Mouse (Mus musculus) CD4-positive, CD25-positive, alpha-beta regulatory T cell, adult 9 weeks (primary cell): Measurements from ENCODE around the gene Rnf220. TPM values are rescaled to one million over a fixed set of nuclear protein-coding genes. Genes with fewer than 3 reads are reported as not detected.

Experiments
- polyA plus RNA-seq: library from polyadenylated mRNA; unstranded; fragments of 100-300 nt; shearing (Covaris generic); gene quantifications from one replicate; pipeline ENCODE4 v1.2.1, GENCODE M21; 2017

Gene Rnf220
- 13.6 TPM for polyA plus RNA-seq

DNA sequence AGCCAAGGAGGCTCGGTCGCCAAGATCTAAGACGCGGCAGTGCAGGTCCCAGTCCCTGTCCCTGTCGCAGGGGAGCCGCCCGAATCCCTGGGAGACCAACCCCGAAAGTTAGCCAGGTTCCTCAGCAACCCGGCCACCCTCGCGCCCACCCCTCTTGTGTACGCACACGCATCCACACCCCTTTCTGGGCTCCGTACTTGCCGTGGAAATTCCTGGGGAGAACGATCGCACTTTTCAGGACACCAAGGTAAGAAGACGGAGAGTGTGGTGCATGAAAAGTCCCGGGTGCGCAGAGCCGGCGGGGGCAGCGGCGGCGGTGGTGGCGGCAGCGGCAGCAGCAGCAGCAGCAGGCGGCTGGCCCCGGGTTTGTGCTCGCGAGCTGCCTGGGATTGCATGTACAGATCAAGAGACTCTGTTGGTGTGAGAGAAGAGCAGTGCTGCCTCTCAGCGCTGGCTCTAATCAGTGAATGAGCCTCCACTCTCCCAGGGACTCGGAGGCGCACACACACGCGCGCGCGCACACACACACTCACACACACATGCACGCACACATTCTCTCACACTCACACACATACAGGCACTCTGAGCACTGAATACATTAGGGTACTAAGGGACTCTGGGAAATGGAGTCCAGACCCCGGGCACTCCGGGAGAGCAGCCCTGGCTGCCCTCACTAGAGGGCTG is at the start of gene Rnf220:
Gene Rnf220 (minus strand): TSS at position 571 of the 684 bp plus-strand sequence.

GRCm38 (mm10) chr4:117251801-117252316 is 245.0 kb downstream of the Rnf220 start, which contains the start of the genes Tmem53 and Armh1:
Gene Tmem53, plus strand, starts transcription at chr4:117251951.
Gene Armh1, minus strand, starts transcription at chr4:117252125.

Other genes starting within 250 kb of the Rnf220 start
- gene Tmem53, start 245.1 kb downstream of the Rnf220 start, polyA plus RNA-seq = 1.4 TPM
- not detected for gene Armh1, start 244.9 kb downstream of the Rnf220 start, polyA plus RNA-seq
- gene Eri3, start 53.3 kb upstream of the Rnf220 start, polyA plus RNA-seq = 38.1 TPM
- gene Dmap1, start 185.2 kb upstream of the Rnf220 start, polyA plus RNA-seq = 56.6 TPM
- not detected for gene Gm12845, start 227.4 kb upstream of the Rnf220 start, polyA plus RNA-seq